Mouse (Mus musculus) embryonic facial prominence, embryonic 12.5 days (tissue): ENCODE measurements around the gene Plekhg5. TPM values are rescaled to one million over a fixed set of nuclear protein-coding genes. Genes with fewer than 3 reads are reported as not detected.

ENCODE experiments used
- ATAC-seq: fragments of 200-750 bp; cut with Nextera tagmentation; 2 replicates; pipeline ENCODE4 v1.8.0; 2017; ENCODE audit not compliant: insufficient number of reproducible peaks, insufficient read depth, low FRiP score, low TSS enrichment
- H3K27ac ChIP-seq: fragments of 300-500 bp; sonication (generic); 2 replicates; pipeline ENCODE4 v1.5.1; 2016; ENCODE audit warnings: mild to moderate bottlenecking
- H3K27me3 ChIP-seq: fragments of 300-500 bp; sonication (generic); 2 replicates; pipeline ENCODE4 v1.6.1; 2016; ENCODE audit warnings: mild to moderate bottlenecking, moderate library complexity
- H3K36me3 ChIP-seq: fragments of 300-500 bp; sonication (generic); 2 replicates; pipeline ENCODE4 v1.6.1; 2016; ENCODE audit warnings: mild to moderate bottlenecking
- H3K4me1 ChIP-seq: fragments of 300-500 bp; sonication (generic); 2 replicates; pipeline ENCODE4 v1.6.1; 2016
- H3K4me2 ChIP-seq: fragments of 300-500 bp; sonication (generic); replicated peaks from 2 replicates; pipeline ENCODE4 v1.6.1; 2016; ENCODE audit warnings: mild to moderate bottlenecking, moderate library complexity
- H3K4me3 ChIP-seq: fragments of 300-500 bp; sonication (generic); 2 replicates; pipeline ENCODE4 v1.5.1; 2016; ENCODE audit warnings: mild to moderate bottlenecking
- H3K9ac ChIP-seq: fragments of 300-500 bp; sonication (generic); 2 replicates; pipeline ENCODE4 v1.6.1; 2016; ENCODE audit warnings: mild to moderate bottlenecking, moderate library complexity
- H3K9me3 ChIP-seq: fragments of 300-500 bp; sonication (generic); 2 replicates; pipeline ENCODE4 v1.6.1; 2016; ENCODE audit warnings: mild to moderate bottlenecking, moderate library complexity
- WGBS: fragments of 180-500 bp; shearing (Covaris S2); methylation state at CpG from one replicate; pipeline ENCODE4 v1.1.7; 2016; 5-methylcytosine and 5-hydroxymethylcytosine counted together
- polyA plus RNA-seq: library from polyadenylated mRNA; unstranded; fragments of >200 nt; fragmentation: Nextera tagmentation; extraction: Ambion mirVana; gene quantifications from 2 replicates; pipeline ENCODE4 v1.2.1, GENCODE M21; 2016

Gene Plekhg5
- polyA plus RNA-seq, 1 experiment from 2014 or later: 17.8 TPM

DNA sequence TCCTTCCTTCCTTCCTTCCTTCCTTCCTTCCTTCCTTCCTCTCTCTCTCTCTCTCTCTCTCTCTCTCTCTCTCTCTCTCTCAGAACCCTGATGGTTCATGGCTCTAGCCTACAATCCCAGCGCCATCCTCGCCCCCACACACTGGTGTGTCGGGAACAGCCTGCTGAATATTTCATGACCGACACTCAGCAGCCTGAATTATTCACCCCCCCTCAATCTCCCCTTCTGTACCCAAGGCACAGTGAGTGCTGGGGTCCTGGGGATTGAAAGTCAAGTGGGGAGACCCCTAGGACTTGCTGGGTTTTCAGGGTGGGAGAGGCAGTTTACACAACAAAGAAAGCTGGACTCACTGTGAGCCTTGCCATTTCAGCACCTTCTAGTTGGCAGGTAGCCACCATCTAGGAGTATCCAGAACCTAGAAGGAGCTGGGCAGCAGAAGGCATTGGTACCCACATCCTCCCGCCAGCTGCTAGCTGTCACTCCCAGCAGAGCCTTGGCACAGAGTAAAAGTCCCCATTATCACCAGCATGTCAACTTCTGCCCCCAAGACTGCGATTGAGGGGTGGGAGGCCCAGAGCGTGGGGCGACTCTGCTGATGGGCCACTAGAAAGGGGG, 69.3 kb downstream of the Plekhg5 start:
- peaks cover 18% of the 10 kb centered on the region for H3K27me3 ChIP-seq
- no peak overlapping the region for H3K4me2 ChIP-seq
- WGBS: 73% methylated on average over 8 of the region's 8 CpGs
- H3K4me3 ChIP-seq: no peak overlapping the region
- no peaks in the 10 kb centered on the region for H3K9me3 ChIP-seq
- H3K36me3 ChIP-seq: no peaks in the 10 kb centered on the region
- peaks cover 4% of the 10 kb centered on the region; the same call in 1 of the 2 replicates for H3K4me1 ChIP-seq
- H3K27ac ChIP-seq: no peak overlapping the region
- no peak overlapping the region for H3K9ac ChIP-seq
- no peak for ATAC-seq

DNA sequence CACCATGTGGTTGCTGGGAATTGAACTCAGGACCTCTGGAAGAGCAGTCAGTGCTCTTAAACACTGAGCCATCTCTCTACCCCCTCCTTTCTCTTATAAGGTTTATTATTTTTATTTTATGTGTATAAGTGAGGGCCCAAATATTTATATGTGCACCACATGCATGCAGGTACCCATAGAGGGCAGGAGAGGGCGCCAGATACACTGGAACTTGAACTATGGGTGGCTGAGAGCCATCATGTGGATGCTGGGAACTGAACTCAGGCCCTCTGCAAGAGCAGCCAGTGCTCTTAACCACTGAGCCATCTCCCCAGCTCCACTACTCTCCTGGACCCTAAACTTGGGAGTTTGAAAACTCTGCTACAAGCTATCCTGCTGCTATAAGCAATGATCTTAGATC, 71.3 kb downstream of the Plekhg5 start:
- H3K27me3 ChIP-seq: peaks cover 17% of the 10 kb centered on the region

DNA sequence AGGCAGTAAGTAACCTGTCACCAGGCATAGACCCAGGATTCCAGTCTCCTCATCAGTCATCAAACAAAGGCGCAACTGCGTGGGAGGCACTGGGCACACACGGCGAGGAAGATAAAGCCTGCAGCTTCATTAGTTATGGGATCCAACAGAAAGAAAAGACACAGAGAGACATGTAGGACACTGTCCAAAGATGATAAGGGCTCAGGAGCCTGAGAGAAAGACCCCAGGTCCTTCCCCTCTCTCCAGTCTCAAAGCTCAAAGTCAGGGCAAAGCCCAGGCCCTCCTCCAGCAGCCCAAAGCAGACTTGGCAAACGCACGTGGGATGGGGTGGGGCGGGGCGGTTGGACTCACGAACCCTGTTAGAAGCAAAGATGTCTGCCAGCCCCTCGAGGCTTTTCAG, 73.2 kb downstream of the Plekhg5 start:
- no peaks in the 10 kb centered on the region for H3K9me3 ChIP-seq
- no peak for ATAC-seq
- peaks cover 30% of the 10 kb centered on the region for H3K27me3 ChIP-seq
- no peaks in the 10 kb centered on the region for H3K36me3 ChIP-seq
- H3K9ac ChIP-seq: no peak overlapping the region
- WGBS: 73% methylated on average over 10 of the region's 10 CpGs
- H3K27ac ChIP-seq: no peak overlapping the region
- no peak overlapping the region for H3K4me2 ChIP-seq
- no peaks in the 10 kb centered on the region for H3K4me1 ChIP-seq
- no peak overlapping the region for H3K4me3 ChIP-seq

More for the DNA sequence above, 71.3 kb downstream of the Plekhg5 start:
- Histone ChIP-seq H3K4me1 (peaks cover 2% of the 10 kb centered on the region; the same call in 1 of the 2 replicates), H3K4me3 (no peak overlapping the region), H3K9ac (no peak overlapping the region), H3K4me2 (no peak overlapping the region), H3K9me3 (no peaks in the 10 kb centered on the region), H3K36me3 (no peaks in the 10 kb centered on the region), H3K27ac (no peak overlapping the region)
- ATAC-seq: no peak
- WGBS: 30% methylated on average over 1 of the region's 1 CpGs

DNA sequence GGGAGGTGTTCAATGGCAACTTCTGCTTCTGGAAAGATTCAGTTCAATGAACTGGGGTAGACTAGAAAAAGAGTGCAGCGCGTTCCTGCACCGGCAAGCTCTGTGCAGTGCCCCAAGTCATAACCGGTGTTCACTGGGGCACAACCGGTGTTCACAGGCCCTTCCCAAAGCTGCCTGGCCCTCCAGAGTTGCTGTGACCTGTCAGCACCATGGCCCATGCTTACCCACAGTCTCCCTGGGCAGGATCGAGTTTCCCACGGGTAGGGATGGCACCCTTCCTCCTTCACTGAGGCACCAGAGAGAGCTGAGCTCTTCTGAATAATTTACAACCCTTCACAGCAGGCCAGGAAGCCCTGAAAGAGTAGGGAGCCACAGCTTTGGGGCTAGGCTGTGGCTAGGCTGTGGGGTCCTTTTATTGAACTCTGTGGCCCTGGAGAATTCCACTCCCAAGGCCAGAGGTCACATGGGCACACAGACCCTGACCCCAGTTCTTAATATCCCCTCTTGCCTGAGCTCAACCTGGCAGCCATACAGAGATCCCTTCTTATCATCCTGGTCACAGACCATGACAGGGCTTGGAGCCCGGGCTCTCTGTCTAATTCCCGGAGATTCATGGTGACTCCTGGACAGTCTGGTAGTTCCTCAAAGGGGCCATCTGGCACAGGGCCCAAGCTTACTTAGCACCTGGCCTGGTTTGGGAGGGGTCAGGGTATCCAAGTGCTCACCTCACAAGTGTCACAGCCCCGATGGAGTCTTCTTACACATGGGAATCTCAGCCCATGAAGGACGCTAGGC, 73.9 kb downstream of the Plekhg5 start:
- H3K9ac ChIP-seq: no peak overlapping the region
- H3K4me2 ChIP-seq: no peak overlapping the region
- no peaks in the 10 kb centered on the region for H3K36me3 ChIP-seq
- peaks cover 31% of the 10 kb centered on the region for H3K27me3 ChIP-seq
- H3K4me1 ChIP-seq: no peaks in the 10 kb centered on the region
- no peak overlapping the region for H3K27ac ChIP-seq
- no peaks in the 10 kb centered on the region for H3K9me3 ChIP-seq
- WGBS: 70% methylated on average over 11 of the region's 11 CpGs
- no peak overlapping the region for H3K4me3 ChIP-seq
- ATAC-seq: no peak

DNA sequence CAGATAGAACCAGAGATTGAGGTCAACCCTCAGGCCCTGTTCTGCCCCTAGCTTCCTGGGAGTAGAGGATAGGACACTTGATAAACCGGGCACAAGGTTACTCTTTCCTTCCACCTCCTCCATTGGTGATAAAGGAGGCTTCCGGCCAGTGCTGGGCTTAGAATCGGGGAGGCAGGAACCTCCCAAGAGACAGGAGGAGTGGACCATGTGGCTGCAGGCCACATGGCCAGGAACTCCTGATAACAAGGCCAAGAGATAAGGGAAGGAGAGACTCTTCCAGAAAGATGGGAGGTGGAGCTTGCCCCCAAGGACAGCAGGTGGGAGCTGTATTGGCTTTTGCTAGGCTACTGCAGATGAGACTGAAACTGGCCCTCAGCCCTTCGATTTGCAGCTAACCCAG, 78.2 kb downstream of the Plekhg5 start:
- Histone ChIP-seq H3K9me3 (no peaks in the 10 kb centered on the region), H3K27me3 (peaks cover 65% of the 10 kb centered on the region), H3K4me3 (no peak overlapping the region), H3K36me3 (no peaks in the 10 kb centered on the region), H3K9ac (no peak overlapping the region), H3K4me1 (peaks cover 13% of the 10 kb centered on the region; the same call in 1 of the 2 replicates), H3K4me2 (no peak overlapping the region), H3K27ac (no peak overlapping the region)
- 69% methylated on average over 4 of the region's 4 CpGs for WGBS
- ATAC-seq: no peak

DNA sequence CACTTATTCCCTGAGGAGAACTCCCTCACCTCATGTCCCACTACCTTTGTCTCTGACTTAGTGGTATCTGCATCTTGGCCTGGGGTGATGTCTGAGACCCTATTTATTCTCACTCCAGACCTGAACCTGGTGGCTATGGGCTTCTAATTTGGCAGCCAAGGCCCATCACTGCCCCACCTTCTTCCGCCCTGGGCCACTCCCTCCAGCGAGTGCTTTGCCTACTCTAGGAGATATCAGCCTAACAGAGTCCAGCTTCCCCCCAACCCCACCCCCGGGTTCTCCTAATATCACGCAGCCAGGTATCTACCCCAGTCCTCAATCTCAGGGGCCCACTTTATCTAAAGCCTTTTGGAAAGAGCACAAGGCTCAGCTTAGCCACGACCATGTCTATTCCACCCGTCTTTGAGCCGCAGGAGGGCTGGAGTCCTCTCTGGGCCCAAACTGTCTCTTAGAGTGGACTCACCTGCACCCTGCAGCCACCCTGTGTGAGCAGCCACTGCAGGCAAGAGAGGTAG, 79.2 kb downstream of the Plekhg5 start:
- H3K4me2 ChIP-seq: peak overlapping the region; percentile 59
- H3K27ac ChIP-seq: no peak overlapping the region
- ATAC-seq: no peak
- peaks cover 69% of the 10 kb centered on the region for H3K27me3 ChIP-seq
- 16% methylated on average over 7 of the region's 7 CpGs for WGBS
- H3K36me3 ChIP-seq: no peaks in the 10 kb centered on the region
- H3K4me3 ChIP-seq: peak overlapping the region; percentile 38
- no peaks in the 10 kb centered on the region for H3K9me3 ChIP-seq
- no peak overlapping the region for H3K9ac ChIP-seq
- H3K4me1 ChIP-seq: peaks cover 13% of the 10 kb centered on the region; the same call in 1 of the 2 replicates

DNA sequence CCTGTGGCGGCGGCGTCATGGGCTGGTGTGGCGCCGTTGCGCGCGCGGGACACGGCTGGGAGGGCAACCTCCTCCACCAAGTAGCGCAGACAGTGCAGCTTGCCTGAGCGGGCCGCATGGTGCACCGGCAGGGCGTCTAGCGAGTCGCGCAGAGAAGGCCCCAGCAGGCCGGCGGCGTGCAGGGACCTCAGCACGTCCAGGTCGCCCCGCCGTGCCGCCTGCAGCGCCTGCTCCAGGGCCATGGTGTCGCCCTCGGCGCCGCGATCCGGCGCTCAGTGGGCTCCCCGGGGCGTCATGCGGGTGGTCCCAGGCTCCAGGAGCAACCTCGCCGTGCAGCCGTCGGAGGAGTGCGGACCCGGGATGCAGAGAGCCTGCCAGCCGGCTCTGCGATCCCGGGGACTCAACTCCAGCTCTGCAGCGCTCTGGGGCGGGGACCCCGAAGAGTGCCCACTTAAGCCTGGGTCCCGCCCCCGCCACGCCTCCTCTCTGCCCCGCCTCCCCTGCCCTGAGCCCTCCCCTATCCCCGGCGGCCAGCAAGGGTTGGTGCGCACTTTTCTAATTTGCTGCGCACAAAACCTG, 79.8 kb downstream of the Plekhg5 start, which contains the start of gene Espn:
Espn (minus strand) TSS at position 406 of the 579 bp plus-strand sequence.
- under 1% methylated on average over 57 of the region's 57 CpGs for WGBS
- Histone ChIP-seq H3K9ac (no peak within 1 kb of the TSS), H3K27me3 (peaks cover 73% of the 10 kb centered on the region), H3K36me3 (no peaks in the 10 kb centered on the region), H3K27ac (no peak within 1 kb of the TSS), H3K4me3 (peak within 1 kb of the TSS; percentile 38), H3K4me2 (peak within 1 kb of the TSS; percentile 59), H3K9me3 (no peaks in the 10 kb centered on the region), H3K4me1 (peaks cover 13% of the 10 kb centered on the region; the same call in 1 of the 2 replicates)
- ATAC-seq: peak; percentile 50

DNA sequence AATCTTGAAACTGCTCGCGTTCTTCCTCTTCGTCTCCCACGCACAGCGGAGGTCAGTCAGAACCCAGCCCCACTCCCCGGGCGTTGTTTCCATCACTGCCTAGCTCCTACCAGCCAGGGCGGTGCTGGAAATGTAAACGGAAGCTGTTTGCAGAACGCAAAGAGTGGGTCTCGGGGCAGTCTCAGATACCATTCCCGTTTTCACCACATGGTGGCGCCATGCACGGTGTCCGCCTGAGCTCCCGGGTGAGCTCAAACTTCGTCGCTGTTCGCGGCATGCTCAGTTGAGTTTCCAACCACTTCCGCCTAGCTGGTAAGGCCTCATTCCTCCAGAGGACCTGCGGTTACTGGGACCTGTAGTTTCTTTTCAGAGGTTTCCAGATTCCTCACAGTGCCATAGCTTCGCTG, 81.5 kb downstream of the Plekhg5 start:
- no peak for ATAC-seq
- H3K36me3 ChIP-seq: no peaks in the 10 kb centered on the region
- peak overlapping the region; percentile 6; the same call in 1 of the 2 replicates for H3K4me3 ChIP-seq
- H3K9ac ChIP-seq: no peak overlapping the region
- H3K9me3 ChIP-seq: no peaks in the 10 kb centered on the region
- peaks cover 89% of the 10 kb centered on the region for H3K27me3 ChIP-seq
- H3K4me1 ChIP-seq: peaks cover 13% of the 10 kb centered on the region; the same call in 1 of the 2 replicates
- H3K27ac ChIP-seq: no peak overlapping the region
- peak overlapping the region; percentile 35 for H3K4me2 ChIP-seq
- WGBS: 2% methylated on average over 23 of the region's 23 CpGs

DNA sequence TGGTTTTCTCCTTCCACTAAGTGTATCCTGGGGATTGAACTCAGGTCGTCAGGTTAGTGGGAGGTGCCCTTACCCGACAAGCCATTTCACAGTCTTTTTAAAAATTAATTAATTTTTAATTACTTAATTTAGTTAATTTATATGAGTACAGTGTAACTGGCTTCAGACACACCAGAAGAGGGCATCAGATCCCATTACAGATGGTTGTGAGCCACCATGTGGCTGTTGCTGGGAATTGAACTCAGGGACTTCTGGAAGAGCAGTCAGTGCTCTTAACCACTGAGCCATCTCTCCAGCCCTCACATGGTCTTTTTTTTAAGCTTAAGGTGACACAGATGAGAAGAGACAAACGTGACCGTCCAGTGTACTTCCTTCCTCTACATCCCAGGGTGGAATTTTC, 82.7 kb downstream of the Plekhg5 start:
- no peak overlapping the region for H3K4me3 ChIP-seq
- H3K4me2 ChIP-seq: no peak overlapping the region
- no peak for ATAC-seq
- no peaks in the 10 kb centered on the region for H3K36me3 ChIP-seq
- no peaks in the 10 kb centered on the region for H3K9me3 ChIP-seq
- peaks cover 89% of the 10 kb centered on the region for H3K27me3 ChIP-seq
- no peak overlapping the region for H3K9ac ChIP-seq
- peaks cover 13% of the 10 kb centered on the region for H3K4me1 ChIP-seq
- no peak overlapping the region for H3K27ac ChIP-seq
- WGBS: 59% methylated on average over 4 of the region's 4 CpGs

DNA sequence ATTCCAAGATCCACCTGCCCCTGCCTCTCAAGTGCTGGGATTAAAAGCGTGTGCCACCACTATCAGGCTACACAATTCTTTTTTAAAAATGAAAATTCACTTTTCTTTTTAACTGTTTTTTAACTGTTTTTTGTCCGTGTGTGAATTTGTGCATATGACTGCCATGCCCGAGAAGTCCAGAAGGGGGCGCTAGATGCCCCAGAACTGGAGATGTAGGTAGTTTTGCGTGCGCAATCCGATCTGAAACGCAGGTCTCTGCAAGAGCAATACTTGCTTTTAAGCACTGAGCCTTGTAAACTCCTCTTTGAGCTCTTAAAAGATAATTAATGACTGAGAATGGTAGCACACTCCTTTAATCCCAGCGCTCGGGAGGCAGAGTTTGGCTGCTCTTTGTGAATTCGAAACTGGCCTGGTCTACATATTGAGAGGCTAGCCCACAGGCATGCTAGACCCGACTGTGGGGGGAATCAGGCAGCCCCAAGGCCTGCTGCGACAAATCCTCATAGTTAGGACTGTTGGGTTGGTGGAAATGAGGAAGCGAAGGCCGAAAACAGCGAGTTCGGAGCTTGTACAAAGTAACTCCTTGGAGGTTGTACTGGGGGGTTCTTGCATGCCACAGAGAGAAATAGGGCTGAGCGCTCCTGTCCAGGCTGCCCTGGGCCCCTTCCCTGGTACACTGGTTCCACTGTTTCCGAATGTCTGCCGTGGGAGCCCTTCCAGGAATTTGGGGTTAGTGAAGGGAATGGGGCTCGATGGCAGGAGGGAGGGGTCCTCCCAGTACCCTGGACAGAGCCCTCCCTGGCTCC, 85.7 kb downstream of the Plekhg5 start:
- Histone ChIP-seq H3K27ac (no peak overlapping the region), H3K9me3 (no peaks in the 10 kb centered on the region), H3K27me3 (peaks cover 89% of the 10 kb centered on the region), H3K9ac (no peak overlapping the region), H3K4me2 (peak overlapping the region; percentile 26), H3K4me1 (peaks cover 7% of the 10 kb centered on the region; the same call in 1 of the 2 replicates), H3K4me3 (peak overlapping the region; percentile 20), H3K36me3 (no peaks in the 10 kb centered on the region)
- 16% methylated on average over 21 of the region's 21 CpGs for WGBS
- ATAC-seq: no peak
